Mouse (Mus musculus) heart, postnatal 0 days (tissue): ENCODE measurements around the gene Ntng2. TPM values are rescaled to one million over a fixed set of nuclear protein-coding genes. Genes with fewer than 3 reads are reported as not detected.

Source experiments
- ATAC-seq: fragments of 200-750 bp; cut with Nextera tagmentation; 2 replicates; pipeline ENCODE4 v1.8.0; 2017; ENCODE audit warnings: low read depth, moderate number of reproducible peaks, moderate library complexity; ENCODE audit not compliant: insufficient read depth
- DNase-seq: peaks from one replicate; pipeline ENCODE4 v3.0.0-alpha.2; 2016; ENCODE audit warnings: low spot score
- H3K27ac ChIP-seq: fragments of 300-500 bp; sonication (generic); 2 replicates; pipeline ENCODE4 v1.5.1; 2014; ENCODE audit warnings: low read depth, mild to moderate bottlenecking
- H3K27me3 ChIP-seq: fragments of 300-500 bp; sonication (generic); 2 replicates; pipeline ENCODE4 v1.6.1; 2014; ENCODE audit warnings: low read length, mixed read lengths; ENCODE audit not compliant: control insufficient read depth, insufficient read depth
- H3K36me3 ChIP-seq: fragments of 300-500 bp; sonication (generic); replicated peaks from 2 replicates; pipeline ENCODE4 v1.6.1; 2014; ENCODE audit warnings: low read length, mixed read lengths; ENCODE audit not compliant: control insufficient read depth, insufficient read depth
- H3K4me1 ChIP-seq: fragments of 300-500 bp; sonication (generic); 2 replicates; pipeline ENCODE4 v1.6.1; 2014; ENCODE audit warnings: antibody characterized with exemption; ENCODE audit not compliant: control insufficient read depth, insufficient read depth
- H3K4me2 ChIP-seq: fragments of 300-500 bp; sonication (generic); 2 replicates; pipeline ENCODE4 v1.6.1; 2014; ENCODE audit warnings: low read depth, mild to moderate bottlenecking, low read length, moderate library complexity
- H3K4me3 ChIP-seq: fragments of 300-500 bp; sonication (generic); 2 replicates; pipeline ENCODE4 v1.5.1; 2014; ENCODE audit warnings: low read depth, low read length
- H3K9ac ChIP-seq: fragments of 300-500 bp; sonication (generic); replicated peaks from 2 replicates; pipeline ENCODE4 v1.6.1; 2014; ENCODE audit warnings: low read depth, low read length, mixed read lengths
- H3K9me3 ChIP-seq: fragments of 300-500 bp; sonication (generic); replicated peaks from 2 replicates; pipeline ENCODE4 v1.6.1; 2016; ENCODE audit warnings: low read length; ENCODE audit not compliant: control insufficient read depth
- CTCF ChIP-seq: IDR thresholded peaks from 2 replicates; pipeline ENCODE4 v1.5.1; 2016; ENCODE audit warnings: antibody characterized with exemption, control low read depth, low read depth
- EP300 ChIP-seq: IDR thresholded peaks from 2 replicates; pipeline ENCODE4 v1.6.1; 2016; ENCODE audit warnings: antibody characterized with exemption, low read depth
- WGBS: fragments of 180-500 bp; shearing (Covaris S2); extraction: QIAGEN DNeasy Blood & Tissue Kit; methylation state at CpG from one replicate; pipeline ENCODE4 v1.1.7; 2014; 5-methylcytosine and 5-hydroxymethylcytosine counted together
- polyA plus RNA-seq: library from polyadenylated mRNA; unstranded; fragments of >200 nt; fragmentation: Nextera tagmentation; extraction: Ambion mirVana; gene quantifications from 2 replicates; pipeline ENCODE4 v1.2.1, GENCODE M21; 2015
- total RNA-seq: library from RNA; depleted of rRNA; stranded (reverse); fragments of >200 nt; gene quantifications from 2 replicates; pipeline ENCODE4 v1.2.3, GENCODE M21; 2014; ENCODE audit warnings: low replicate concordance; rRNA removed

The Ntng2 gene
- total RNA-seq: 0.73 TPM in 1 of 2 replicates, not detected in the other
- polyA plus RNA-seq: 0.12 and 0.29 TPM in 2 replicates

DNA sequence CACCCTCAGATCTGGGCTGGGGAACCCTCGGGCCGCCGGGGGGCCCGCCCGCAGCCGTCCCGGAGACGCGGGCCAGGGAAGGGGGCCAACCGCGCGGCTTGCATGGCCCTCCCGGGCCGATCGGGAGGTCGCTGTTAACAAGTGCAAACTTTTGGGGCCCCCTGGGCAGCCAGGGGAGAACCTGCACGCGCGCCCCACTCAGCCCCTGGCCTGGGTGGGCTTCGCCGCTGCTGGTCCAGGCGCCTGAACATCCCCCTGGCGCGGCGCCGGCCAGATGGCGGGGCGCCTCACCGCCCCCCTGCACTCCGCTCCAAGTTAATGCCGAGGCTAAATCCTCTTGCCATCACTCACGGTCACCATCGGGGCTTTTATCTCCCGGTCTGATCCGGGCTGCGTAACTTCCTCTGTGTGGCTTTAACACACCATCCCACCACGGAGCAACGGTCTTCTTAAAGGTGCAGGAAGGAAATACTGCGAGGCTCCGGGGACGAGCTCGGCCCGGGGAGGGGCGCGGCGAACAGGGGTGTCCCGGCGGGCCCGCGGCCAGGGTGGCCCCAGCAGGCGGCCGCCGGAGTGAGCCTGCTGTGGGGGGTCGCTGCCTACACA, at the start of gene Ntng2:
Gene Ntng2 (minus strand): TSS at position 407 of the 606 bp plus-strand sequence.
- peak within 1 kb of the TSS; percentile 99 for H3K4me2 ChIP-seq
- H3K27ac ChIP-seq: no peak within 1 kb of the TSS
- H3K9me3 ChIP-seq: no peaks in the 10 kb centered on the region
- no peak for TF ChIP-seq CTCF
- TF ChIP-seq EP300: no peak
- no peaks in the 10 kb centered on the region for H3K36me3 ChIP-seq
- H3K4me1 ChIP-seq: peaks cover 17% of the 10 kb centered on the region
- 0% methylated on average over 39 of the region's 54 CpGs for WGBS
- DNase-seq (no peak), ATAC-seq (0 out of 2 replicates have a peak, but pooled peaks have one; percentile 21)
- peaks cover 92% of the 10 kb centered on the region for H3K27me3 ChIP-seq
- H3K4me3 ChIP-seq: peak within 1 kb of the TSS; percentile 74
- H3K9ac ChIP-seq: peak within 1 kb of the TSS; percentile 57

DNA sequence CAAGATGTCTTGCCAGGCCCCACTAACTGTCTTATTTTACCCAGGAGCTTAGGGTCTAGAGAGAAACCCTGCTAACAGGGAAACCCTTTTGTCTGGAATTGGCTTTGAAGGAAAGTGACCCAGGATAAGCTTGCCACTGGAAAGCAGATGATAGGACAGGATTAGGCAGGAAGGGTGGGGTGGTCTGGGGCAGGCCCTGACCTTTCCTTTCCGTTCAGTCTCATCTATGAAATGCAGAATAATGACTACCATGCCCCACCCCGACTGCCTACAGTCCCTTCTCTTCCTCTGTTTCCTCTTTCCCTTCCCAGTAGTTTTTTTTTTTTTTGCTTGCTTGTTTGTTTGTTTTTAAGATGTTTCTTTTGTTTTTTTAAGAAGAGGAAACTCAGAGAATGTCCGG, 42.8 kb upstream of the Ntng2 start:
- ATAC-seq (no peak), DNase-seq (no peak)
- Histone ChIP-seq H3K4me3 (no peak overlapping the region), H3K36me3 (no peaks in the 10 kb centered on the region), H3K27me3 (no peaks in the 10 kb centered on the region), H3K4me2 (no peak overlapping the region), H3K9ac (no peak overlapping the region), H3K4me1 (no peaks in the 10 kb centered on the region), H3K9me3 (peaks cover 15% of the 10 kb centered on the region), H3K27ac (0 out of 2 replicates have a peak overlapping the region, but pooled peaks have one; percentile 34)
- 32% methylated on average over 3 of the region's 3 CpGs for WGBS
- TF ChIP-seq CTCF (no peak), EP300 (no peak)

DNA sequence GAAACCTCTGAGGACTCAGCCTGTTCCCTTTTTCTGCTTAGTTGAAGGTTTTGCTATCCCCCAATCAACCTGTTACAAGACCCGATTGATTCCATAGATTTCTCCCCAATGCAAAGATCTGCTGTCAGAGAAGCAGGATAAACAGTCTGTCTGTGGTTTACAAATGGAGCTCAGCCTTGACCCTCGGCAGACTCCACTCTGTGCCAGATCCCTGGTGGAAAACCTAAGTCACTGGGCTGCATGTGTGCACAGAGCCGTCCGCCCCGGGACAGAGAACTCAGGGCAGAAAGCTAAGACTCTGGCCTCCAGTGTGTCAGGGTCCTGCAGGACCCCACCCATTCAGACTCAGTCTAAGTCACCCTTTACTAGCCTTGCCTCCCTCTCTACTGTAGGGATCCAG, 34.8 kb upstream of the Ntng2 start:
- Histone ChIP-seq H3K4me2 (no peak overlapping the region), H3K27ac (no peak overlapping the region), H3K36me3 (no peaks in the 10 kb centered on the region), H3K4me3 (no peak overlapping the region), H3K9ac (no peak overlapping the region), H3K4me1 (no peaks in the 10 kb centered on the region), H3K9me3 (no peaks in the 10 kb centered on the region), H3K27me3 (no peaks in the 10 kb centered on the region)
- no peak for TF ChIP-seq EP300
- TF ChIP-seq CTCF: no peak
- 83% methylated on average over 5 of the region's 5 CpGs for WGBS
- no peak for DNase-seq
- ATAC-seq: no peak

DNA sequence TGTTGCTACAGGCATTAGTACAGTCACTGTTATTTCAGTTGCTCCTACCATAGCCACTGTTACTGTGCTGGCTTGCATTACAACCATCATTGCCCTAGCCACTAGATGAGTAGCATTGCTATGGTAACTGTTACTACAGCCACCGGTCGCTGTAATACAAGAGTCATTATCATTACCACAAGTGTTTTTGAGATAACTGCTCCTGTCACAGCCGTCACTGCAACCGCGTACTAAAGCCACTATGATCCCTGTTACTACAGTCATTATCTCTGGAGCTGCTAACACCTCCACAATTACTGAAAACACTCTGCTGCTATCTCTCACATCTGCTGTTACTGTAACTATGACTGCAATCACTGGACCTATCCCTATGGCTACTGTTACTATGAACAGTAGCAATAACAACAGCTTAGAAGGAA, 24.9 kb upstream of the Ntng2 start:
- DNase-seq (peak; percentile 18), ATAC-seq (peak; percentile 66; the same call in 1 of the 2 replicates)
- 18% methylated on average over 5 of the region's 5 CpGs for WGBS
- H3K27ac ChIP-seq: no peak overlapping the region
- H3K36me3 ChIP-seq: no peaks in the 10 kb centered on the region
- no peak overlapping the region for H3K9ac ChIP-seq
- no peaks in the 10 kb centered on the region for H3K4me1 ChIP-seq
- no peaks in the 10 kb centered on the region for H3K9me3 ChIP-seq
- TF ChIP-seq EP300: no peak
- no peak for TF ChIP-seq CTCF
- no peak overlapping the region for H3K4me2 ChIP-seq
- no peak overlapping the region for H3K4me3 ChIP-seq
- 0 out of 2 replicates have a peak, but pooled peaks cover 13% of the 10 kb centered on the region for H3K27me3 ChIP-seq

DNA sequence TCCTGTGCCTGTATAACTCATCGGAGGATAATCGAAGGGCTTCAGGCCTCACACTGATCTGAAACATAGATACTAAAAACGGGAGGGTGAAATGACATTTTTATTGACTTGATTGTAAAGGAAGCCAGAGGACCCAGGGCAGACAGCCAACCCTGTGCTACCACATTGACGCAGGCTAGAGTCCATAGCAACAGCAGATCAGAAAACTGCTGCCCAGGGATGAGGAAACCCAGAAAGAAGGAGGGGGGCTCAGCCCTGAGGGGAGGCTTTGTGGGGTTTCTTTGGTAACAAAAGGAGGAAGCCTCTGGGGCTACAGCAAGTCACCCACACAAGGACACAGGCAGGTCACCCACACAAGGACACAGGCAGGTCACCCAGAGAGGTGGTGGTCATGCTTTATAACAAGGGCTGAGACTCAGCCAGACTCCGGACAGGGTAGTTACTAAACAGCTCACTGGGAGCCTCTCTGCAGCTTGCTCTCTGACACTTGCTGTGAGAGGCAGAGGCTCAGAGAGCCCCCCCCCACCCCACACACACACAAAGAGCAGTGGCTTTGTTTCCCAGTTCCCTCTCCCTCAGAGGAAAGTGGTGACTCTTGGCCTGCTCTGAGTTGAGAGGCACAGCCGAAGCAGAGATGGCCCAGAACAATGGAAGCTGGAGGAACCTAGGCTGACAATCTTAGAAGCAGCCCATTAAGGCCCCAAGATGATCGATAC, 19.2 kb upstream of the Ntng2 start:
- Histone ChIP-seq H3K4me1 (0 out of 2 replicates have a peak, but pooled peaks cover 3% of the 10 kb centered on the region), H3K27ac (no peak overlapping the region), H3K4me2 (no peak overlapping the region), H3K9me3 (no peaks in the 10 kb centered on the region), H3K27me3 (0 out of 2 replicates have a peak, but pooled peaks cover 7% of the 10 kb centered on the region), H3K9ac (no peak overlapping the region), H3K36me3 (no peaks in the 10 kb centered on the region), H3K4me3 (no peak overlapping the region)
- WGBS: 57% methylated on average over 7 of the region's 7 CpGs
- no peak for ATAC-seq
- TF ChIP-seq EP300 (no peak), CTCF (no peak)
- DNase-seq: no peak
